Mouse (Mus musculus): ENCODE results near the gene Oprd1. TPM values are rescaled to one million over a fixed set of nuclear protein-coding genes. Genes with fewer than 3 reads are reported as not detected.

Gene Oprd1
- polyA plus RNA-seq, 1 experiment from 2014 or later: 0.02 TPM

DNA sequence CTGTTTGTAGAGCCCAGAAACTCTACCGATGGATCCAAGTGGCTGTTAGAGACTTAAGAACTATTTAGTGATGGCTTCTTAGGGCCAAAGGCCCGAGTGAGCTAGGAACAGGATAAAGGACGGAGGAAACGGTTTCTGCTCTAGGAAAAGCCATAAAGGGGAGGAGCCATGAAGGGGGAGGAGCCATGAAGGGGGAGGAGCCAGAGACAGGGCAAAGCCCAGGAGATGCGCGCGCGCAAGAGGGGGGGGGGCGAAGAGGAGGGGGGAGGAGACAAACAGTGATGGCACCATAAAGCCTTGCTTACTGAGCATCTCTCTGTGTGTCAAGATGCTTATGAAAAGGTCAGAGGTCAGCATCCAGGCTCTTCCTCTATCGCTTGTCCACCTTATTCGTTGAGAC lies 13.6 kb downstream of the Oprd1 start:
- WGBS (ENCODE audit: insufficient replicate concordance): 70% methylated on average over 11 of the region's 11 CpGs
- no peak overlapping the region for H3K27ac ChIP-seq (ENCODE audit: low read length)
- no peak overlapping the region for H3K4me2 ChIP-seq (ENCODE audit: low read depth, low read length)
- no peaks in the 10 kb centered on the region for H3K4me1 ChIP-seq (ENCODE audit: control insufficient read depth, low read depth, low read length)
- H3K9ac ChIP-seq (ENCODE audit: low read depth, low read length): no peak overlapping the region
- no peaks in the 10 kb centered on the region for H3K36me3 ChIP-seq (ENCODE audit: control insufficient read depth, insufficient read depth)
- no peaks in the 10 kb centered on the region for H3K27me3 ChIP-seq (ENCODE audit: control insufficient read depth, insufficient read depth, low read depth, low read length)
- no peak for ATAC-seq (ENCODE audit: low read depth)
- H3K4me3 ChIP-seq (ENCODE audit: low read depth, low read length): no peak overlapping the region
- no peaks in the 10 kb centered on the region for H3K9me3 ChIP-seq (replicated peaks; ENCODE audit: control insufficient read depth, low read length)

DNA sequence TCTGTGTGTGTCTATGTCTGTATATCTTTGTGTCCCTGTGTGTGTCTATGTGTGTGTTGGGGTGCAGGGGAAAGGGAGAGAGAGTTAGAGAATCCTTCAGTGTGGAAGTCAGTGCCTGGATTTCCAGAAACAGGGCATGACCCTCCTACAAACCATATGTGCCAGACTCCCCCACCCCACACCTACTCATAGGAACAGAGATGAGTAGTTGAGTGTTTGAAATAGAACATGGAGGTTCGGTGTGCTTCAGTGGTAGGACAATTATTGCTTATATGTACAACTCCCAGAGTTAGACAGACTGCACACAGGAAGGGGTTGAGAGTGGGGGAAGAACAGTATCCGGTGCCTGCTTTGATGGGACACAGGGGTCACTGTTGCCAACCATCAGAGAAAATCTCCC lies 14.2 kb downstream of the Oprd1 start:
- no peak overlapping the region for H3K4me2 ChIP-seq (ENCODE audit: low read depth, low read length)
- no peaks in the 10 kb centered on the region for H3K36me3 ChIP-seq (ENCODE audit: control insufficient read depth, insufficient read depth)
- no peak overlapping the region for H3K27ac ChIP-seq (ENCODE audit: low read length)
- ATAC-seq (ENCODE audit: low read depth): no peak
- H3K4me3 ChIP-seq (ENCODE audit: low read depth, low read length): no peak overlapping the region
- no peaks in the 10 kb centered on the region for H3K4me1 ChIP-seq (ENCODE audit: control insufficient read depth, low read depth, low read length)
- no peaks in the 10 kb centered on the region for H3K9me3 ChIP-seq (replicated peaks; ENCODE audit: control insufficient read depth, low read length)
- WGBS (ENCODE audit: insufficient replicate concordance): 73% methylated on average over 2 of the region's 2 CpGs
- no peak overlapping the region for H3K9ac ChIP-seq (ENCODE audit: low read depth, low read length)
- H3K27me3 ChIP-seq (ENCODE audit: control insufficient read depth, insufficient read depth, low read depth, low read length): no peaks in the 10 kb centered on the region

DNA sequence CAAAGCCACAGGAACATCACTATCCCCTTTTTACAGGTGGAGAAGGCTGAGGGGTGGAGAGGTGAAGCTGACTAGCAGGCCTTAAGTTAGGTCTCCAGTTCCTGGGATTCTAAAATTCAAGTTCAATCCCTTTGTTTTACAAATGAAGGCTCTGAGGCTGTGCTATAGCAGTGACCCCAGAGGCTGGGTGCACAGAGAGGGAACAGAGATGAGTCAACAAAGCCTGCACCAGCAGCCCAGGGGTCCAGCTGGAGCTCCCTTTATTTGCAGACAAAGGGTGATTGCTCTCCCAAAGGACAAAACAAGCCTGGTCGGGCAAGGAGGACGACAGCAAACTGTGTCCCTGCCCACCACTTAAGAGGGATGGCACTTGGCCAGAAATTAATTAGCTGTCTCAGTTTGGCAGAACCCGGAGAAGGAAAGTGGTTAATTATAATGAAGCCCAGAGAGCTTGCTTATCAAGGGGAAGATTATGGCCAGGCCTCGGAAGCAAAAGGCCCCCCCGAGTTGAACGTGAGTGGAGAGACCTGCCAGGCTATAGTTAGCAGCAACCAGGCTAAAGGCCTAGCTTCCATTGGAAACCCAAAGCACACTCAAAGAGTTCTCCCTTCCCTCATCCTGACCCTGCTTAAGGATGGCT lies 15.2 kb downstream of the Oprd1 start:
- WGBS (ENCODE audit: insufficient replicate concordance): 30% methylated on average over 6 of the region's 6 CpGs
- 0 out of 2 replicates have a peak, but pooled peaks have one; percentile 39 for ATAC-seq (ENCODE audit: low read depth)
- Histone ChIP-seq H3K27me3 (ENCODE audit: control insufficient read depth, insufficient read depth, low read depth, low read length) (no peaks in the 10 kb centered on the region), H3K4me3 (ENCODE audit: low read depth, low read length) (no peak overlapping the region), H3K9ac (ENCODE audit: low read depth, low read length) (no peak overlapping the region), H3K9me3 (replicated peaks; ENCODE audit: control insufficient read depth, low read length) (no peaks in the 10 kb centered on the region), H3K27ac (ENCODE audit: low read length) (no peak overlapping the region), H3K36me3 (ENCODE audit: control insufficient read depth, insufficient read depth) (no peaks in the 10 kb centered on the region), H3K4me2 (ENCODE audit: low read depth, low read length) (no peak overlapping the region), H3K4me1 (ENCODE audit: control insufficient read depth, low read depth, low read length) (no peaks in the 10 kb centered on the region)

DNA sequence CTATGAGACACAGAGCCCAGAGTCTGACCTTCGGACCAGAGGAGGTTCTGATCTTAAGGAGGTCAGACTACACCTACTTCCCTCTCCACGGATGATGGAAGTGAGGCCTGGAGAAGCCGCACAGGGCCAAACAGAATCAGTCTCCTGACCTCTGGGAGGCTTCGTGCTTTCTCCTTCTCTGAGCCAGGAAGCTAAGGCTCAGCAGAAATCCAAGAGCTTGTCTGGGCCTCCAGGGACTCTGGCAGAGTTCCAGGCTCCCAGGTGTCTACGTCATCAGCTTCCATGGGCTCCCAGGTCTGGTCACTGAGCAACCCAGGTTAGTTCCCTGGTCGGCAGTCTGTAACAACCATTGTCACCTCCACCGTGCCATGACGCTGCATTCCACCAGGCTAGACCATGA lies 17.2 kb downstream of the Oprd1 start:
- Histone ChIP-seq H3K9me3 (replicated peaks; ENCODE audit: control insufficient read depth, low read length) (no peaks in the 10 kb centered on the region), H3K4me1 (ENCODE audit: control insufficient read depth, low read depth, low read length) (no peaks in the 10 kb centered on the region), H3K4me2 (ENCODE audit: low read depth, low read length) (no peak overlapping the region), H3K4me3 (ENCODE audit: low read depth, low read length) (no peak overlapping the region), H3K27ac (ENCODE audit: low read length) (no peak overlapping the region), H3K27me3 (ENCODE audit: control insufficient read depth, insufficient read depth, low read depth, low read length) (no peaks in the 10 kb centered on the region), H3K9ac (ENCODE audit: low read depth, low read length) (no peak overlapping the region), H3K36me3 (ENCODE audit: control insufficient read depth, insufficient read depth) (no peaks in the 10 kb centered on the region)
- ATAC-seq (ENCODE audit: low read depth): no peak
- 66% methylated on average over 8 of the region's 8 CpGs for WGBS (ENCODE audit: insufficient replicate concordance)

DNA sequence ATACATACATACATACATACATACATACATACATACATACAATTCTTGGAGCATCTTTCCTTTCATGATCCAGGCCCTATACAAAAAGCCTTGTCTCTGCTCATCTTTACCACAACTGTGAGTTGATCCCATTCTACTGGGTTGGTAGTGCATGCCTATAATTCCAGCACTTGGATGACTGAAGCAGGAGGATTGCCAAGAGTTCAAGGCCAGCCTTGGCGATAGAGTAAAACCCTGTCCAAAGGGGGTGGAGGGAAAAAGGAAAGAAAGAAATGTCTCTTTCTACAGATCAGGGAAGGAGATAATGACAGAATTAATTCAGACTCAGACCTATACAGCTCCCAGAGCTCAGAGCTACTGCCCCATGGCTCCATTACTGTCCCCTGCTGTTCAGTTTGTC lies 21.1 kb downstream of the Oprd1 start:
- Histone ChIP-seq H3K4me3 (ENCODE audit: low read depth, low read length) (no peak overlapping the region), H3K4me2 (ENCODE audit: low read depth, low read length) (no peak overlapping the region), H3K9me3 (replicated peaks; ENCODE audit: control insufficient read depth, low read length) (no peaks in the 10 kb centered on the region), H3K27me3 (ENCODE audit: control insufficient read depth, insufficient read depth, low read depth, low read length) (no peaks in the 10 kb centered on the region), H3K36me3 (ENCODE audit: control insufficient read depth, insufficient read depth) (no peaks in the 10 kb centered on the region), H3K4me1 (ENCODE audit: control insufficient read depth, low read depth, low read length) (no peaks in the 10 kb centered on the region), H3K9ac (ENCODE audit: low read depth, low read length) (no peak overlapping the region), H3K27ac (ENCODE audit: low read length) (no peak overlapping the region)
- whole genome bisulfite sequencing (ENCODE audit: insufficient replicate concordance): 64% methylated on average over 1 of the region's 1 CpGs
- ATAC-seq (ENCODE audit: low read depth): no peak

DNA sequence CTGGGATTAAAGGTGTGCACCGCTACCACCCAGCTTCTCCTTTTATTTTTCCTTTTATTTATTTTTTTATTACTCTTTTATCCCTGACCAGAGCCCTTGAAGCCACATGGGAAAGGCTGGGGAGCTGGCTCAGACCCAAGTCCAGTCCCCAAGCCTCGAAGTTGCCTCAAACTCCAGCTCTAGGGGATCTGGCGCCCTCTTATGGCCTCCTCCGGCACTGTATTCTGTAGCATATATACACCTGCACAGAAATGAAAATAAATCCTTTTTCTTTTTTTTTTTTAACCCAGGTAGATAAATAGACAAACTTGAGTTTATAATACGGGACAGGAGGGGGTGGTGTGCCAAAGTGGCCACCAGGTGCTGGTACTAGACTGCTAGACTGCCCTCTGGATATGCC lies 22.6 kb downstream of the Oprd1 start:
- H3K27me3 ChIP-seq (ENCODE audit: control insufficient read depth, insufficient read depth, low read depth, low read length): no peaks in the 10 kb centered on the region
- H3K4me1 ChIP-seq (ENCODE audit: control insufficient read depth, low read depth, low read length): no peaks in the 10 kb centered on the region
- WGBS (ENCODE audit: insufficient replicate concordance): 54% methylated on average over 5 of the region's 5 CpGs
- H3K36me3 ChIP-seq (ENCODE audit: control insufficient read depth, insufficient read depth): no peaks in the 10 kb centered on the region
- H3K4me2 ChIP-seq (ENCODE audit: low read depth, low read length): no peak overlapping the region
- no peaks in the 10 kb centered on the region for H3K9me3 ChIP-seq (replicated peaks; ENCODE audit: control insufficient read depth, low read length)
- H3K27ac ChIP-seq (ENCODE audit: low read length): no peak overlapping the region
- H3K4me3 ChIP-seq (ENCODE audit: low read depth, low read length): no peak overlapping the region
- ATAC-seq (ENCODE audit: low read depth): no peak
- H3K9ac ChIP-seq (ENCODE audit: low read depth, low read length): no peak overlapping the region

DNA sequence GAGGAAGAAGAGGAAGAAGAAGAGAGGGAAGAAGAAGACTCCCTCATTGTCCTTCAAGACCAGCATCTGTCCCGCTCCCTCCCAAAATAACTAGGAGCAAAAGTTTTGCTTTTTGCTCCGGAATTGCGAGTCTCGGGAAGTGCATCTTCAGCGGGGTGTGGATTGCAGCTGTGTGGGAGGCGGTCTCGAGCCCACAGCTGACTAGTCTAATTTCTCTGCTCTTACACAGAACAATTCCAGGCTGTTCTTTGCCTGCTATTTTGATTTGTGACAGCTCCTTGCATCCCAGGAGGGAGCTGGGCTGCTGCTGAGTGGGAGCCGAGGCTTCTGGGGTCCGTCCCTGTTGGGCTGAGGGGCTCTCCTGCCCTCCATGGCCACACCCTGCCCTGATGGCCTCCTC lies 24.7 kb downstream of the Oprd1 start:
- Histone ChIP-seq H3K4me1 (ENCODE audit: control insufficient read depth, low read depth, low read length) (no peaks in the 10 kb centered on the region), H3K4me2 (ENCODE audit: low read depth, low read length) (no peak overlapping the region), H3K9me3 (replicated peaks; ENCODE audit: control insufficient read depth, low read length) (no peaks in the 10 kb centered on the region), H3K36me3 (ENCODE audit: control insufficient read depth, insufficient read depth) (no peaks in the 10 kb centered on the region), H3K9ac (ENCODE audit: low read depth, low read length) (no peak overlapping the region), H3K4me3 (ENCODE audit: low read depth, low read length) (no peak overlapping the region), H3K27me3 (ENCODE audit: control insufficient read depth, insufficient read depth, low read depth, low read length) (peaks cover 5% of the 10 kb centered on the region; the same call in 1 of the 2 replicates), H3K27ac (ENCODE audit: low read length) (no peak overlapping the region)
- 62% methylated on average over 9 of the region's 9 CpGs for WGBS (ENCODE audit: insufficient replicate concordance)
- no peak for ATAC-seq (ENCODE audit: low read depth)

DNA sequence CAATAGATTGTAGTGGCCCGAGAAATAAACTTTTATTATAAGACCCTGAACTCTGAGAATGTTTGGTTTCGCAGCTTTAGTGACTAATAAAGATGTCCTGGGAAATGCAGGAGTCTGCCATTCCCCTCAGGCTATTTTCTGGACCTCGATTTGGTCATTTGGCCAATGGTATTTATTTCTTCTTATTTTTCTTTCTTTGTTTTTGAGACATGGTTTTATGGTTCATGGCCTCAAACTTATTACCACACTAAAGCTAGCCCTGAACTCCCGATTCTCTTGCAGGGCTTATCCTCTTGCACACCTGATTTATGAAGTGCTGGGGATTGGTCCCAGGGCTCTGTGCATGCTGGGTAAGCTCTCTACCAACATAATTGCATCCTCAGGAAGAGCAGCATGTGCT lies 28.0 kb downstream of the Oprd1 start:
- ATAC-seq (ENCODE audit: low read depth): no peak
- Histone ChIP-seq H3K9ac (ENCODE audit: low read depth, low read length) (no peak overlapping the region), H3K36me3 (ENCODE audit: control insufficient read depth, insufficient read depth) (no peaks in the 10 kb centered on the region), H3K4me3 (ENCODE audit: low read depth, low read length) (no peak overlapping the region), H3K27ac (ENCODE audit: low read length) (no peak overlapping the region), H3K4me2 (ENCODE audit: low read depth, low read length) (no peak overlapping the region), H3K27me3 (ENCODE audit: control insufficient read depth, insufficient read depth, low read depth, low read length) (peaks cover 16% of the 10 kb centered on the region), H3K4me1 (ENCODE audit: control insufficient read depth, low read depth, low read length) (no peaks in the 10 kb centered on the region), H3K9me3 (replicated peaks; ENCODE audit: control insufficient read depth, low read length) (no peaks in the 10 kb centered on the region)
- 54% methylated on average over 4 of the region's 4 CpGs for WGBS (ENCODE audit: insufficient replicate concordance)

DNA sequence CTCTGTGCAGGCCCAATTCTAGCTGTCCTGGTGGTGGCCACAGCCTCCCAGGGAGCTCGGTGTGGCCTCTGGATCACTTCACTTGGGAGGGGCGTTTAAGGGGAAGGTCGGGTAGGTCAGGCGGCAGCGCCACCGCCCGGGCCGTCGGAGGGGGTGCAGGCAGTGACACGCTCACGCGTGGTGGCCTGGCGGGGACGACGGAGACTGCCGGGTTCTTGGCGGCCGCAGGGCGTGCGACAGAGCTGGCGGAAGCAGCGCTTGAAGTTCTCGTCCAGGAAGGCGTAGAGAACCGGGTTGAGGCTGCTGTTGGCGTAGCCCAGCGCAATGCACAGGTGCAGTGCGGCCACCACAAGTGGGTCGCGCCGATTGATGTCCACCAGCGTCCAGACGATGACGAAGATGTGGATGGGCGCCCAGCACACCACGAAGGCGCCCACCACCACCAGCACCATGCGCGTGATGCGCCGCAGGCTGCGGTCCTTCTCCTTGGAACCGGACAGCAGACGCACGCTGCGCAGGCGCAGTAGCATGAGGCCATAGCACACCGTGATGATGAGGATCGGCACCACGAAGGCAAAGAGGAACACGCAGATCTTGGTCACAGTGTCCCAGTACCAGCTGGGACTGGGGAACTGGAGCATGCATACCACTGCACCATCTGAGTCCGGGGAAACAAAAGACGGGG lies 30.7 kb downstream of the Oprd1 start:
- H3K4me2 ChIP-seq (ENCODE audit: low read depth, low read length): peak overlapping the region; percentile 13; the same call in 1 of the 2 replicates
- 34% methylated on average over 53 of the region's 53 CpGs for WGBS (ENCODE audit: insufficient replicate concordance)
- H3K4me3 ChIP-seq (ENCODE audit: low read depth, low read length): no peak overlapping the region
- no peaks in the 10 kb centered on the region for H3K9me3 ChIP-seq (replicated peaks; ENCODE audit: control insufficient read depth, low read length)
- H3K27ac ChIP-seq (ENCODE audit: low read length): no peak overlapping the region
- H3K27me3 ChIP-seq (ENCODE audit: control insufficient read depth, insufficient read depth, low read depth, low read length): peaks cover 18% of the 10 kb centered on the region
- ATAC-seq (ENCODE audit: low read depth): no peak
- no peaks in the 10 kb centered on the region for H3K4me1 ChIP-seq (ENCODE audit: control insufficient read depth, low read depth, low read length)
- H3K36me3 ChIP-seq (ENCODE audit: control insufficient read depth, insufficient read depth): no peaks in the 10 kb centered on the region
- H3K9ac ChIP-seq (ENCODE audit: low read depth, low read length): no peak overlapping the region
